Mouse (Mus musculus): Measurements from ENCODE around the gene Ptprj.
"Not testable (repeated sequence)": the region's sequence is repeated elsewhere in the genome, so short reads cannot be mapped to it uniquely, and the experiment has no call there.

Ptprj gene

DNA sequence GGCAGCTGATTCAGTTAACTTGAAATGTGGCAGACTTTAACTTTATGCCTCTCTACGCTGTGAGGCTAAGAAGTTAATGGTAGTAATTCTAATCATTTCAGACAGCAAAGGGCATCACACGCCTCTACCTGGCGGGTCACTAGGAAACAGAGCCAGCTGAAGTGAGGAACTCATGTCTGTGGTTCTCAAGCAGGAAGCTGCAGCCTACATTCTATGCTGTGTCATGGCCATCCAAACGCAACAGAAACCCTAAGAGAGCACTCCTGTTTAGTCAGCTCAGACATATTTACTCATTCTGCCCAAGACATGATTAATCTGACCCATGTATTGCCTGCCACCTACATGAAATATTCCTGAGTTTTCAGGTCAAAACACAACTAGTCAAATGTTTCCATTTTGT, 155.5 kb downstream of the Ptprj start:
- not testable (repeated sequence) for DNase-seq (ENCODE audit: low read depth, low spot score)

- not testable (repeated sequence) for DNase-seq (ENCODE audit: low read depth, low spot score)
Measured at GRCm38 (mm10) chr2:90422282-90422681, 158.2 kb downstream of the Ptprj start.

- DNase-seq (ENCODE audit: low read depth, low spot score) = peak; percentile 11
Measured at GRCm38 (mm10) chr2:90414110-90414821, 166.2 kb downstream of the Ptprj start.

DNA sequence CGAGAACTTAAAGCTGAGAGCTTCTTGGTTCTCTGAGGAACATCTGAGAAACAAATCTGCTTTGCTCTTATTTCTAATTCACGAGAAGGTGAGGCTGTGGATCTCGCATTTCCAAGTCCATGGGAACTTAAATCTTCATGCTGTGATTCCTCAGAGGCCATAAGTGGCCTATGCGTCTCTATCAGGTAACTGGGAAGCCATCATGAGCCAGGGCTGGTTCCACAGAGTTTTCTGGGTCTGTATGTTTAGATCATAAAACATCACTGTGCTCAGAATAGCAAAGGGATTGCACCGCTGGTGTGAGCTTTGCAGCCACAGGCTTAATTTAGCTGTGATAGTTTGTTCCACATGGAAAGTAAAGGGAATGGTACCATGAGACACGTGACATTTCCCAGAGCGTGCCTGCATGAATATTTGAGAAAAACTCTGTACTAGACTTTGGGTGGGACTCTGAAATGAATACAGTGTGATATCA, 181.8 kb downstream of the Ptprj start, which contains the start of gene Olfr1274-ps:
Gene Olfr1274-ps, plus strand, starts transcription at position 51 of the 475 bp plus-strand sequence.
- DNase-seq (ENCODE audit: low read depth, low spot score) = not testable (repeated sequence)

Data from skeletal muscle tissue, adult 2 months (tissue).